Mouse (Mus musculus) myocyte (in vitro differentiated cells): ENCODE results near the gene Pacrg.

Experiments
- E2F4 ChIP-seq: IDR thresholded peaks from one replicate; pipeline ENCODE4 v1.6.1; 2011; ENCODE audit warnings: mild to moderate bottlenecking, control low read depth, moderate library complexity; ENCODE audit not compliant: insufficient read depth
- MAX ChIP-seq: IDR thresholded peaks from one replicate; pipeline ENCODE4 v1.6.1; 2011; ENCODE audit warnings: low read depth, mild to moderate bottlenecking, control low read depth
- MYOD1 ChIP-seq, 3 experiments: IDR thresholded peaks; one replicate each; pipeline ENCODE4 v1.6.1; 2011; ENCODE audit warnings: control low read depth in 2 of 3, low read depth in 2 of 3, mild to moderate bottlenecking in 2 of 3, moderate library complexity in 1 of 3; ENCODE audit not compliant: insufficient read length in 2 of 3, control insufficient read depth in 1 of 3
- MYOG ChIP-seq, 3 experiments: IDR thresholded peaks; one replicate each; pipeline ENCODE4 v1.6.1; 2011; ENCODE audit warnings: control low read depth in 2 of 3, low read depth in 2 of 3, mild to moderate bottlenecking in 2 of 3; ENCODE audit not compliant: insufficient read length in 2 of 3, control insufficient read depth in 1 of 3, insufficient read depth in 1 of 3
- POLR2A ChIP-seq: IDR thresholded peaks from one replicate; pipeline ENCODE4 v1.6.1; 2011; ENCODE audit warnings: low read depth, mild to moderate bottlenecking, control low read depth, moderate library complexity; ENCODE audit not compliant: insufficient read length
- REST ChIP-seq: IDR thresholded peaks from one replicate; pipeline ENCODE4 v1.6.1; 2011; ENCODE audit warnings: mild to moderate bottlenecking, control low read depth, moderate library complexity; ENCODE audit not compliant: insufficient read depth, insufficient read length
- TCF12 ChIP-seq: IDR thresholded peaks from one replicate; pipeline ENCODE4 v1.6.1; 2011; ENCODE audit warnings: mild to moderate bottlenecking, control low read depth; ENCODE audit not compliant: poor library complexity, insufficient read depth, severe bottlenecking

- no peak for TF ChIP-seq POLR2A
- TF ChIP-seq MAX = no peak
- TF ChIP-seq MYOD1 (IDR thresholded peaks at IDR 0.05; ENCODE audit: control insufficient read depth in 1 of 3, insufficient read length in 2 of 3, low read depth in 2 of 3) = no peak
- no peak for TF ChIP-seq REST
- no peak for TF ChIP-seq E2F4
- TF ChIP-seq MYOG (IDR thresholded peaks at IDR 0.05; ENCODE audit: control insufficient read depth in 1 of 3, insufficient read depth in 1 of 3, insufficient read length in 2 of 3, low read depth in 2 of 3) = no peak
- TF ChIP-seq TCF12 = no peak
Observed at GRCm38 (mm10) chr17:10583301-10583700, 256.8 kb downstream of the Pacrg start.
